Mouse (Mus musculus) thymus, postnatal 4 days (tissue): ENCODE measurements around the gene Fam20c.

Source experiments
- DNase-seq: peaks from one replicate; pipeline ENCODE4 v3.0.0; 2021

The Fam20c gene

GRCm38 (mm10) chr5:138754303-138755120 lies at the start of gene Fam20c:
Gene Fam20c (plus strand): TSS chr5:138754514.
- DNase-seq: peak; percentile 28

- no peak for DNase-seq
Measured at GRCm38 (mm10) chr5:138707367-138707766, 46.9 kb upstream of the Fam20c start.

GRCm38 (mm10) chr5:138708591-138708990 lies 45.7 kb upstream of the Fam20c start:
- DNase-seq: no peak

GRCm38 (mm10) chr5:138715561-138716095 lies 38.7 kb upstream of the Fam20c start:
- DNase-seq: no peak

GRCm38 (mm10) chr5:138720329-138721190 lies 33.8 kb upstream of the Fam20c start:
- DNase-seq: no peak

- no peak for DNase-seq
Measured at GRCm38 (mm10) chr5:138724417-138724816, 29.9 kb upstream of the Fam20c start.

- DNase-seq: no peak
Measured at GRCm38 (mm10) chr5:138725151-138725550, 29.2 kb upstream of the Fam20c start.

GRCm38 (mm10) chr5:138730863-138731262 lies 23.5 kb upstream of the Fam20c start:
- no peak for DNase-seq

- DNase-seq: no peak
Measured at GRCm38 (mm10) chr5:138733317-138733899, 20.9 kb upstream of the Fam20c start.

- no peak for DNase-seq
Measured at GRCm38 (mm10) chr5:138734018-138734417, 20.3 kb upstream of the Fam20c start.

GRCm38 (mm10) chr5:138735201-138735757 lies 19.0 kb upstream of the Fam20c start:
- no peak for DNase-seq

- no peak for DNase-seq
Measured at GRCm38 (mm10) chr5:138740150-138740549, 14.2 kb upstream of the Fam20c start.

- DNase-seq: no peak
Measured at GRCm38 (mm10) chr5:138741516-138741915, 12.8 kb upstream of the Fam20c start.

- no peak for DNase-seq
Measured at GRCm38 (mm10) chr5:138742281-138742680, 12.0 kb upstream of the Fam20c start.

GRCm38 (mm10) chr5:138743631-138744030 lies 10.7 kb upstream of the Fam20c start:
- DNase-seq: no peak

GRCm38 (mm10) chr5:138745378-138746099 lies 8.8 kb upstream of the Fam20c start:
- no peak for DNase-seq

GRCm38 (mm10) chr5:138753269-138753668 lies 1.0 kb upstream of the Fam20c start:
- no peak for DNase-seq

- no peak for DNase-seq
Measured at GRCm38 (mm10) chr5:138753946-138754302, 390 bp upstream of the Fam20c start.

GRCm38 (mm10) chr5:138755121-138755452 lies 773 bp downstream of the Fam20c start:
- DNase-seq: no peak

- peak; percentile 10 for DNase-seq
Measured at GRCm38 (mm10) chr5:138755453-138756301, 1.4 kb downstream of the Fam20c start.

GRCm38 (mm10) chr5:138756311-138757085 lies 2.2 kb downstream of the Fam20c start:
- no peak for DNase-seq
